Mouse (Mus musculus) lung, postnatal 4 days (tissue): Measurements from ENCODE around the gene Cma1.
"Not testable (repeated sequence)": the region's sequence is repeated elsewhere in the genome, so short reads cannot be mapped to it uniquely, and the experiment has no call there.

ENCODE experiments used
- DNase-seq, 2 experiments: peaks; one replicate each; pipeline ENCODE4 v3.0.0; 2021

Cma1 gene

DNA sequence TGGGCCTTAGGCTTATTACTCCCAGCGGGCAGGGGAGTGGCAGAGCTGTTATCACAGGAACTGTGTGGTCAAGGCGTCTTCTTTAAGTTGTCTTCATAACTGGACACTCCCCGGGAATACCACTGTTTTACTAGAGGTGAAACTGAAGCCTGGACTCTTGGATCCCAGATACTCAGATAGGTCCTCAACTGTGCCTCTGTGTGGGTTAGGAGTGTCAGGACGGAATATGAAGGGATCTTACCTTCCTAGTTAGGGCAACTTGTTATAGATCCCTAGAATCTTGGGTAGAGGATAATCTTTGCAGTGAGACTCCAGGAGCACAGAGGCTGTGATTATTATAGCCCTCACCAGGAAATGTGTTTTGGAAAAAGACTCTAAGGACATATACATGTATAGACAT lies at the start of gene Cma1:
Gene Cma1, minus strand, starts transcription at position 101 of the 400 bp plus-strand sequence.
- DNase-seq: no peak

GRCm38 (mm10) chr14:55987464-55987863 lies 43.0 kb upstream of the Cma1 start:
- not testable (repeated sequence) for DNase-seq

- not testable (repeated sequence) for DNase-seq
Measured at GRCm38 (mm10) chr14:55963900-55964299, 19.4 kb upstream of the Cma1 start.

DNA sequence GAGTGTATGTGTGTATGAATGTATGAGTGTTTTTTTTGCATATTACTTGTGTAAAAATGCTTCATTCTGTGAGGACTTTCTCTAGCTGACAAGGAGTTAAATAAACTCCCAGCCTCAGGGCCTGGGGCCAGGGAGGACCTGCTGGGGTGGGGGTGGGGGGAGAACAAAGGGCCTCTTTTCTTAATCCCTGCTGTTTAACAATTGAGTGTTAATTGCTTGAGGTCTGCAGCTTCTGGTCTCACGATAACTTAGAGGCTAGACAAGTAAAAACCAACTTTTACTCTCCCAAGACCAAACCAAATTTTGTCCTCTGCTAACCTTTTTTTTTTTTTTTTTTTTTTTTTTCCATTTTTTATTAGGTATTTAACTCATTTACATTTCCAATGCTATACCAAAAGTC lies 18.8 kb upstream of the Cma1 start:
- no peak for DNase-seq

DNA sequence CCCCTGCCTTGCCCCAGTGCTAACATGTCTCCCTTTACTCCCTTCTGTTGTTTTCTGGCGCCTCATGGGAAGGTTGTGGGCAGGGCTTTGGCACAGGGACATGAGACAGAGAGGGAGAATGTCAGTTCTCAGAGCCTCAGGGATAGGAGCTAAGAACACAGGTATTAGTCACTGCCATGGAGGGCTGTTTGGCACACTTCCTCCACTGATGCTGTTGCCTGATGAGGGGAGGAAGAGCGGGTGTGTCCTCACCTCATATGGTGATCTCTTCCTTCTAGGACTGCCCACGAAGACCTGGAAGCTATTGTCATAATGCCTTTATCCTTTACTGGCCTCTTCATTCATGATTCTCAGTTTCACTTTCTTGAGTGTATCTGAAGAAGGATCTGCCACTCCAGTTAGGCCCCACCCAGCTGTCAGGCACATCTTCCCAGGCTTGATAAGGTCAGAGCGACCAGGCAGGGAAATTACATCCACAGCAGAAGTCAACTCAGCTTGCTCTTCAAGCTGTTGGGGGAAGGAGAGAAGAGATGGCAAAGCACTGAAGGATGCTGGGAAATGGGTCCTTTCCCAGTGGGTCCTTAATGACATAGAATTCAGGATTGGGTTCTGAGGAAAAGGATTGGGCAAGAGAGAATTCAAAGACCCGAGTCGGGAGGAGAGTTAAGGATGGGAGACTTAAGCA lies 6.0 kb upstream of the Cma1 start, which contains the start of gene Cma2:
Gene Cma2, plus strand, starts transcription at position 635 of the 685 bp plus-strand sequence.
- no peak for DNase-seq

DNA sequence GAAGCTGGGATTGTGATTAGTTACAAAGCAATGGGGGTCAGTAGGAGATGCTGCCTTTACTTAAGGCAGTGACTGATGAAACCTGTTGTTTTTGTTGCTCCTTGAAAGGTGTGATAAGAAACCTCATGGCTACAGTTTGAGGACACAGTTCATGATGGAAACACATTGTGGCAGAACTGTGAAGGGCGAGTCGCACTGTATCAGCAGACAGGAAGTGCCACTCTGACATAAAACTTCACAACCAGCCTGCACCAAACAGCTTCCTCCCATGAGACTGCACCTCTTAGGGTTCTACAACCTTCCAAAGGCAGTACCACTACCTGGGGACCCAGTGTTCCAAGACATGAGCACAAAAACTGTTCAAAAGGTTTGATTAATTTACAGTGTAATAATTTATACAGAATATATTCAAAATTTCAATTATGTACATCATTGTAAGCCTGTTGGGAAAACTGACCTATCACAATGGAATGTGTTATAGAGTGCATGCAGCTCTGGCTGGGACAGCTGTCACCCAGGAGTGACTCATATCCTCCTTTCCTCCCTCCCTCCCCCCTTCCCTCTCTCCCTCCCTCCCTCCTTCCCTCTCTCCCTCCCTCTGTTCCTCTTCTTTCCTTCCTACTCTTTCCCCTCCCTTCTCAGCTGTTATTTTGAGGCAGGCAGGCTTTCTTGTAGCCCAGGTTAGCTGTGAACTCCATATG lies 1.9 kb upstream of the Cma1 start:
- no peak for DNase-seq

GRCm38 (mm10) chr14:55943601-55944000 lies 874 bp downstream of the Cma1 start:
- DNase-seq: no peak

- no peak for DNase-seq
Measured at GRCm38 (mm10) chr14:55940070-55940800, 4.2 kb downstream of the Cma1 start.

DNA sequence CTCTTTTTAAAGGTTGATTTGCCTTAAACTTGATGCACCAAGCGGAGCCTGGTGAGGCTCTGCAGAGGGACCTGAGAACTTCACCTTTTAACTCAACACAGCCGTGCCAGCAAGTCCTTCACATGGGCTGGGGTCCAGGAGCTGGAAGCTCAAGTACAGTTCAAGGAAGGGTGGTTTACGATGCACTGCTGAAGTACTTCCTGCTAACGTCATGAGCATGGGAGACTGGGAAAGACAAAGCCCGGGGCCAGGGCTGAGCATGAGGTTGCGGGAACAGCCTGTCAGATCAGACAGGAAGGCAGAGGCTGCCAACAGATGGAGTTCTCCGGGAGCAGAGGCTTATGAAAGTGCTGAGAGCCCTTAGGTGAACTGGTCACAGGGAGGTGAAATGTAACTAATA lies 10.9 kb downstream of the Cma1 start:
- peak; percentile 85 to 92 for DNase-seq

DNA sequence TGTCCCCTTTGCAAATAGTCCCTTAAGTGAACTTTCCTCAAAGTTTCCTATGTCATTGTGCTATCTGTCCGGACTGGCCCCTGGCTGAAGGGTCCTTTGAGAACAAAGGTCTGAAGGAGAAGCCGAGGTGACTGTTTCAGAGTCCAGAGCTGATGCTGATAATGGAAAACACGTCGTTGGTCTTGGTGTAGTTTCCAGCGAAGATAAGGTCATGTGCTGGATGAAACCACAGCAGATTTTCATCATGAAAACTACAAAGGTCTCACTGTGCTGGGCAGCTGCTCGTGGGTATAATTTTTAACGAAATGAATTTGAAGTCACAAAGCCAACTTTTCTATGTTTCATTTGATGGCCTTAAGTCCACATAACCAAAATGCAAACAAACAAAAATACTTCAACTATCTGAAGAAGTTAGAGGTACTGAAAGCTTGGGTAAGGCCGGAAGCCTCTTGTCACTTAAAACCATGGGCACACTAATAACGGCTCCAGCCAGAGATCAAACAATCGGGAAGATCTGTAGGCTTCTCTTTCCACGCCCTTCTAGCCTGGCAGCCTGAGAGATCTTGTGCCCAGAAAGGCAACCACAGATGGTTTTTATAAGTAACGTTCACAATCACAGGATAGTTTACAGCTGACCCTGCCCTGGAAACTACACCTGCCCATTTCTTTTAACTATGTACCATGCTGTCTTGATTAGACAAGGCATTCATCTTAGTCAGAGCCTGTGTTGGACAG lies 15.0 kb downstream of the Cma1 start:
- DNase-seq: no peak

GRCm38 (mm10) chr14:55926847-55927246 lies 17.6 kb downstream of the Cma1 start:
- no peak for DNase-seq

DNA sequence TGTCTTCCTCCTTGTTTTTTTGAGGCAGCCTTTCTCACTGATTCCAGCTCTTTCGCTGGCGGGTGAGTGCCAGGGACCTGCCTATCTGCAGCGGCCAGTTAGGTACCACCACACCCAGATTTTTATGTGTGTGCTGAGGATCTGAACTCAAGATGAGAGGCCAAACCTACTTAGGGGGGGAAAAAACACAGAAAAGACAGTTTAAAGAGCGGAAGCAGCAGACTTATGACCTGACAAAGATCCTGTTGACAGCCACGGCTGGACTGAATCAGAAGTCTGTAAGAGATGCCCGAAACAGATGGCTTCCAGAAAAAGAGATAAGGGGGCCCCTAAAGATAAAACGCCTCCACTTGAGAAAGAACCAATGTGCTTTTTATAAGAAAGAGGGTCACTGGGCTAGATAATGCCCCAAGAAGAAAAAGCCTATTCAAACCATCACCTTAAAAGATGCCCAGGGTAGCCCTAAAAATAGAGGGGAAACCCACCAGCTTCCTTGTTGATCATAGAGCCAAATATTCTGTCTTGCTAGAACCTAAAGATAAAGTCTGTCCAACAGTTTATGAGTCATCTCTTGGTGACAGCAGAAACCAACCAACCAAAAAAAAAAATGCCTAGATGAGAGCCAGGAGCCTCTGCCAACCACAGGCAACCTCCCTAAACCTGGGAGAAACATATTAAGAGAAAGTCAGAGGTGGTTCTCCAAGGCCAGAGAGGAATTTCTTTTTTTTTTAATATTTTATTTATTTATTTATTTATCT lies 21.8 kb downstream of the Cma1 start:
- DNase-seq: no peak

GRCm38 (mm10) chr14:55918240-55919082 lies 26.0 kb downstream of the Cma1 start:
- peak in 1 of 2 experiments; percentile 78 for DNase-seq

DNA sequence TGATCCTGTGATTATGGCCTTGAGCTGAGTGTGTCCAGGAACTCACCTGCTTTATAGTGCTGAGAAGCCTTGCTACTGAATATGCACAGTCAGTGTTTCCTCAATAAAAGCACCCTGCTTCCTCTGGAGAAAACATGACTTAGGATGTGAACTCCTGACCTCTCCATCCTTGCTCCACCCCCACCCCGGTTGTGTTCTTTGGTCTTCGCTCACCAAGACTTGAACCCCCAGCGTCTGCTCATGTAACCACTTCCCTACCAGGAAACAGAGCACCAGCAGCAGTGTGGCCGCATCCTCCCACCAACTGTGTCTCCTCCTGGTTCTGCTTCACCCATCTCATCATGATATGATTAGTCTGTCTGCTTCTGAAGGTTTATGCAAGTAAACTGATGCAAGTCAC lies 31.1 kb downstream of the Cma1 start:
- DNase-seq: no peak

DNA sequence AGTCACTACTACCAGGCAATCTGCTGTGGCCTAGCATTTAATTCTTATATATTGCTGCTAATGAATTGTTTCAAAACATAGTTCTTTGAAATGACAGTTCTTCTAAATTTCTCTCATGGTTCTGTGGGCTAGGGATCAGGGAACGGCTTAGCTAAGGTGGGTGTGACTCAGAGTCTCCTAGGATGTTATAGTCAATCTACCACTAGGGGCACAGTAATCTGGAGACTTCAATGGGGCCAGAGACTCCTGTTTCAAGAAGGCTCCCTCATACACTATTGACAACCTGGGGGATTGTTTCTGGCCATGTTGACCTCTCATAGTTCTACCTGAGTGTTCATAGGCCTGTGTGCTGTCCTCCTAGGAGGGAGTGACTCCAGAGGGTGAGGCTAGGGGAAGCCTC lies 39.0 kb downstream of the Cma1 start:
- DNase-seq: no peak

- DNase-seq: no peak
Measured at GRCm38 (mm10) chr14:55900414-55900755, 44.1 kb downstream of the Cma1 start.

GRCm38 (mm10) chr14:55899701-55900413 lies 44.6 kb downstream of the Cma1 start, which contains the start of gene Sdr39u1:
Gene Sdr39u1, minus strand, starts transcription at chr14:55900293.
- peak; percentile 90 to 92 for DNase-seq

- DNase-seq: no peak
Measured at GRCm38 (mm10) chr14:55898947-55899346, 45.5 kb downstream of the Cma1 start.

- no peak for DNase-seq
Measured at GRCm38 (mm10) chr14:55897671-55898070, 46.8 kb downstream of the Cma1 start.
